Mouse (Mus musculus): ENCODE results near the gene Ccdc92.

Gene Ccdc92

GRCm38 (mm10) chr5:124854202-124854601 is 8.0 kb downstream of the Ccdc92 start:
- DNase-seq (ENCODE audit: low spot score): no peak

- DNase-seq (ENCODE audit: low spot score): no peak
Measured at GRCm38 (mm10) chr5:124853079-124853478, 9.1 kb downstream of the Ccdc92 start.

GRCm38 (mm10) chr5:124852294-124852693 is 9.9 kb downstream of the Ccdc92 start:
- DNase-seq (ENCODE audit: low spot score): no peak

GRCm38 (mm10) chr5:124851572-124851971 is 10.7 kb downstream of the Ccdc92 start:
- DNase-seq (ENCODE audit: low spot score): no peak

GRCm38 (mm10) chr5:124848994-124849393 is 13.2 kb downstream of the Ccdc92 start:
- DNase-seq (ENCODE audit: low spot score): no peak

GRCm38 (mm10) chr5:124847014-124847413 is 15.2 kb downstream of the Ccdc92 start:
- peak; percentile 3 for DNase-seq (ENCODE audit: low spot score)

GRCm38 (mm10) chr5:124844929-124845328 is 17.3 kb downstream of the Ccdc92 start:
- DNase-seq (ENCODE audit: low spot score): no peak

- peak; percentile 11 for DNase-seq (ENCODE audit: low spot score)
Measured at GRCm38 (mm10) chr5:124843386-124843785, 18.8 kb downstream of the Ccdc92 start.

- no peak for DNase-seq (ENCODE audit: low spot score)
Measured at GRCm38 (mm10) chr5:124840669-124841068, 21.6 kb downstream of the Ccdc92 start.

GRCm38 (mm10) chr5:124840202-124840601 is 22.0 kb downstream of the Ccdc92 start:
- DNase-seq (ENCODE audit: low spot score): no peak

GRCm38 (mm10) chr5:124836621-124837020 is 25.6 kb downstream of the Ccdc92 start:
- no peak for DNase-seq (ENCODE audit: low spot score)

- no peak for DNase-seq (ENCODE audit: low spot score)
Measured at GRCm38 (mm10) chr5:124836075-124836474, 26.1 kb downstream of the Ccdc92 start.

- DNase-seq (ENCODE audit: low spot score): no peak
Measured at GRCm38 (mm10) chr5:124835218-124835617, 27.0 kb downstream of the Ccdc92 start.

GRCm38 (mm10) chr5:124830331-124830730 is 31.9 kb downstream of the Ccdc92 start:
- DNase-seq (ENCODE audit: low spot score): no peak

GRCm38 (mm10) chr5:124822128-124822894 is 39.9 kb downstream of the Ccdc92 start:
- no peak for DNase-seq (ENCODE audit: low spot score)

- DNase-seq (ENCODE audit: low spot score): no peak
Measured at GRCm38 (mm10) chr5:124817050-124817449, 45.2 kb downstream of the Ccdc92 start.

- DNase-seq (ENCODE audit: low spot score): no peak
Measured at GRCm38 (mm10) chr5:124814797-124815196, 47.4 kb downstream of the Ccdc92 start.

- DNase-seq (ENCODE audit: low spot score): no peak
Measured at GRCm38 (mm10) chr5:124812466-124812865, 49.8 kb downstream of the Ccdc92 start.

GRCm38 (mm10) chr5:124809708-124810366 is 52.4 kb downstream of the Ccdc92 start:
- no peak for DNase-seq (ENCODE audit: low spot score)

GRCm38 (mm10) chr5:124792112-124792511 is 70.1 kb downstream of the Ccdc92 start:
- DNase-seq (ENCODE audit: low spot score): no peak

- peak; percentile 8 for DNase-seq (ENCODE audit: low spot score)
Measured at GRCm38 (mm10) chr5:124785650-124786049, 76.6 kb downstream of the Ccdc92 start.

Measured in retina, embryonic 14.5 days (tissue).